Mouse (Mus musculus) cortical plate, adult 2 months (tissue): ENCODE results near the gene Shkbp1.

Experiments
- CTCF ChIP-seq: fragments of 200-500 bp; IDR thresholded peaks from 2 replicates; pipeline ENCODE4 v1.5.1; 2011; ENCODE audit warnings: mild to moderate bottlenecking, control low read depth, low read length; ENCODE audit not compliant: insufficient read depth; ENCODE audit errors: extremely low read depth
- POLR2A ChIP-seq: fragments of 200-500 bp; IDR thresholded peaks from 2 replicates; pipeline ENCODE4 v1.6.1; 2011; ENCODE audit warnings: mild to moderate bottlenecking, low read length, control low read depth; ENCODE audit not compliant: insufficient read depth; ENCODE audit errors: extremely low read depth

DNA sequence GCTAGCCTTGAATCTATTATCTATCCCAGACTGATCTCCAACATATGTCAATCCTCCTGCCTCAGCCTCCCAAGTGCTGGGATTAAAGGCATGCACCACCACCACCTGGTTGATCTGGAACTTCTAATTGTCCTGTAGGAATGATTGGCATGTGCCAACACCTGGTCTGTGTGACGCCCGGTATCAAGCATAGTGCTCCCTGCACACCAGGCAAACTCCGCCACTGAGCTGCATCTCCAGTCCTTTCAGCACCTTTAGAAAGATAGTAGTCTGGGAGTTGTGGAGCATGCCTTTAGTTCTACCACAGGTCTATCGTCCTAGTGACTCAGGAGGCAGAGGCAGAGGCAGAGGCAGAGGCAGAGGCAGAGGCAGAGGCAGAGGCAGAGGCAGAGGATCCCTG lies 55.5 kb downstream of the Shkbp1 start:
- TF ChIP-seq POLR2A, result no peak
- TF ChIP-seq CTCF, result no peak
